Mouse (Mus musculus) megakaryocyte, adult 5-6 weeks (primary cell): ENCODE data around the gene Olfr411. TPM values are rescaled to one million over a fixed set of nuclear protein-coding genes. Genes with fewer than 3 reads are reported as not detected.

Experiments
- ATAC-seq: 2 replicates; pipeline ENCODE4 v1.8.0; 2016; ENCODE audit warnings: mild to moderate bottlenecking, inconsistent platforms; ENCODE audit not compliant: poor library complexity, severe bottlenecking
- total RNA-seq, 2 experiments: library from RNA; stranded (forward) in 1 of 2; stranded (reverse) in 1 of 2; fragments of 153-499, 151-499 nt in 1 of 2; fragments of 221-1000, 200-1000 nt in 1 of 2; gene quantifications; 2 replicates each; pipeline versions ENCODE4 v1.2.3 to v1.2.4; 2015 to 2017

The Olfr411 gene
- total RNA-seq (2015), result not detected in 2 replicates
- not detected in 2 replicates for total RNA-seq (2017)

- no peak for ATAC-seq
Measured at GRCm38 (mm10) chr11:74352550-74352949, at the start of gene Olfr411. Gene Olfr411 (minus strand): TSS chr11:74352650.

GRCm38 (mm10) chr11:74402126-74402525 lies 49.7 kb upstream of the Olfr411 start:
- no peak for ATAC-seq

GRCm38 (mm10) chr11:74395583-74395982 lies 43.1 kb upstream of the Olfr411 start:
- no peak for ATAC-seq

- no peak for ATAC-seq
Measured at GRCm38 (mm10) chr11:74393489-74393888, 41.0 kb upstream of the Olfr411 start.

- ATAC-seq, result no peak
Measured at GRCm38 (mm10) chr11:74392903-74393302, 40.5 kb upstream of the Olfr411 start.

GRCm38 (mm10) chr11:74391899-74392298 lies 39.4 kb upstream of the Olfr411 start:
- no peak for ATAC-seq

- no peak for ATAC-seq
Measured at GRCm38 (mm10) chr11:74387203-74387602, 34.8 kb upstream of the Olfr411 start.

GRCm38 (mm10) chr11:74385674-74386073 lies 33.2 kb upstream of the Olfr411 start:
- ATAC-seq, result no peak

GRCm38 (mm10) chr11:74379166-74379873 lies 26.9 kb upstream of the Olfr411 start:
- no peak for ATAC-seq

GRCm38 (mm10) chr11:74376847-74377246 lies 24.4 kb upstream of the Olfr411 start:
- peak; percentile 62; the same call in 1 of the 2 replicates for ATAC-seq

- peak; percentile 75 for ATAC-seq
Measured at GRCm38 (mm10) chr11:74371393-74372100, 19.1 kb upstream of the Olfr411 start.

- no peak for ATAC-seq
Measured at GRCm38 (mm10) chr11:74361769-74362168, 9.3 kb upstream of the Olfr411 start, which contains the start of gene Olfr412. Gene Olfr412 (plus strand): TSS chr11:74362069.

GRCm38 (mm10) chr11:74337931-74338330 lies 14.5 kb downstream of the Olfr411 start, which contains the start of gene Olfr410:
Gene Olfr410 (minus strand): TSS chr11:74338031.
- ATAC-seq, result no peak

GRCm38 (mm10) chr11:74328781-74329180 lies 23.7 kb downstream of the Olfr411 start:
- ATAC-seq, result no peak

GRCm38 (mm10) chr11:74326044-74326443 lies 26.4 kb downstream of the Olfr411 start:
- no peak for ATAC-seq

Other genes starting within 250 kb of the Olfr411 start
- gene Olfr401, start 238.9 kb downstream of the Olfr411 start, total RNA-seq (2015), result not detected in 2 replicates
- not detected in 2 replicates for gene Olfr401, start 238.9 kb downstream of the Olfr411 start, total RNA-seq (2017)
- gene Olfr402, start 199.1 kb downstream of the Olfr411 start, total RNA-seq (2015), result not detected in 2 replicates
- gene Olfr402, start 199.1 kb downstream of the Olfr411 start, total RNA-seq (2017), result not detected in 2 replicates
- gene Olfr403, start 166.4 kb downstream of the Olfr411 start, total RNA-seq (2015), result not detected in 2 replicates
- not detected in 2 replicates for gene Olfr403, start 166.4 kb downstream of the Olfr411 start, total RNA-seq (2017)
- not detected in 2 replicates for gene Olfr43, start 141.3 kb downstream of the Olfr411 start, total RNA-seq (2015)
- not detected in 2 replicates for gene Olfr43, start 141.3 kb downstream of the Olfr411 start, total RNA-seq (2017)
- gene Olfr406, start 92.8 kb downstream of the Olfr411 start, total RNA-seq (2015), result not detected in 2 replicates
- gene Olfr406, start 92.8 kb downstream of the Olfr411 start, total RNA-seq (2017), result not detected in 2 replicates
- not detected in 2 replicates for gene Olfr59, start 68.9 kb downstream of the Olfr411 start, total RNA-seq (2015)
- not detected in 2 replicates for gene Olfr59, start 68.9 kb downstream of the Olfr411 start, total RNA-seq (2017)
- gene Olfr410, start 14.6 kb downstream of the Olfr411 start, total RNA-seq (2015), result not detected in 2 replicates
- gene Olfr410, start 14.6 kb downstream of the Olfr411 start, total RNA-seq (2017), result not detected in 2 replicates
- not detected in 2 replicates for gene Olfr412, start 9.4 kb upstream of the Olfr411 start, total RNA-seq (2015)
- not detected in 2 replicates for gene Olfr412, start 9.4 kb upstream of the Olfr411 start, total RNA-seq (2017)